Mouse (Mus musculus): Measurements from ENCODE around the gene Alkbh3.

Gene Alkbh3

DNA sequence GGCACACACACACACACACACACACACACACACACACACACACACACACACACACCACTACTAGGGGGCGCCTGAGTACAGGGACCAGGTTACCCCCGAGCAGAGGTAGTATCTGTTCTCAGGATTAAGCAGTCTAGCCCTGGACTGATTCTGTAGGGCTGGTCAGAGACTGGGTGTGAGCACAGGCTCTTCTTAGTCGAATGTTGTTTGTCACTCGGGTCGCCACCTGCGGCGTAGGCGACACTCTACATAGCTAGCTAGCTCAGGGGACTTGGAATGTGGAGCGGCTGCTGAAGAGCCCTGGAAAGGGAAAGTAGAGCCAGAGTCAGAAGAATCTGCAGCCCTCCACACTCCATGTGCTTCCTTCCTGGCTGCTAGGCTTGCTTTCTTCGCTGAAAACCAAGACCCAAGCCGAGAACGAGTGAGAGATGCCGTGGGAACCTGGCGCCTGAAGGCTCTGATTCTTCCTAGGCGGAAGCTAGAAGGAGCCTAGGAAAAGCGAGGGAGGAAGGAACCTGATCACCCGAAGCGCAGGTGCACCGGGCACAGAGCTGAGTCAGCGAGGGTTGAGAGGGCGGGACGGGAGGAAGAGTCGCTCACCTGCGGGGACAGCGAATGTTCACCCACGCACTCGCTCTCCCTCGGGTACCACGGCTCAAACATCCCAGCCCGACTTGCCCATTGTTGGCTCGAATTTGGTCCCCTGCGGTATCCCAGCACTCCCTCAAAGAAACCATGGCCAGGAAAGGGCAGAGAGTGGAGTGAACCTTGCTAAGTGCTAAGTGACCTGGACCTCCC, 55.6 kb downstream of the Alkbh3 start:
- DNase-seq (ENCODE audit: low read depth), result no peak

DNA sequence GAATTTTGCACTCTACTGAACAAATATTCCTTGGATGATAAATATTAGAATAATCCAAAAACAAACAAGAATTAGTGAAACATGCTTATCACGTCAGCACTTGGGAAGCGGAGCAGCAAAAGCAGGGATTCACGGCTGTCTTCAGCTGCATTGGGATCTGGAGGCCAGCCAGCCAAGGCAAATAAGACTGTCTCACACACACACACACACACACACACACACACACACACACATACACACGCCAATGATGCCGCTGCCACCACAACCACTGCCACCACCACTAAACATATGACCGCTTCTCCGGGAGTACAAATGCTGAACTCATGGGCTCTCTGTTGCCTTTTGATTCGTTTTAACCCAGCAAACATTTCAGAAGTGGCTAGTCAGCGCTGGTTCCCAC, 56.9 kb downstream of the Alkbh3 start:
- DNase-seq (ENCODE audit: low read depth), result no peak

DNA sequence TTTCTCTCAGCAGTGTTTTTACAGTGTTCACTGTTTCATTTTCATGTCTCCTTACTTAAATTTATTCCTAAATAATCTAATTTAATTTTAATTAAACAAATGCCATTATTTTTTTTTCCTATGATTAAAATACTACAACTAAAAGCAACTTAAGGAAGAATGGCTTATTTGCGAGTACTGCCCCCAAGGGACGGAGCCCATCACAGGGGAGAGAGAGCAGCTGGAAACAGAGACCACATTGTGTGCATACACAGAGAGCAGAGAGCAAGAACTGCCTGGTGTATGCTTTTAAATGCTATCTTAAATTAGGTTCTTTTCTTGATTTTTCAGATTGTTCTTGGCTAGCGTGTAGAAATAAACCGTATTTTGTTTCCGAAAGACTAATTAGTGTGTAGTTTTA, 63.6 kb downstream of the Alkbh3 start:
- DNase-seq (ENCODE audit: low read depth), result no peak

DNA sequence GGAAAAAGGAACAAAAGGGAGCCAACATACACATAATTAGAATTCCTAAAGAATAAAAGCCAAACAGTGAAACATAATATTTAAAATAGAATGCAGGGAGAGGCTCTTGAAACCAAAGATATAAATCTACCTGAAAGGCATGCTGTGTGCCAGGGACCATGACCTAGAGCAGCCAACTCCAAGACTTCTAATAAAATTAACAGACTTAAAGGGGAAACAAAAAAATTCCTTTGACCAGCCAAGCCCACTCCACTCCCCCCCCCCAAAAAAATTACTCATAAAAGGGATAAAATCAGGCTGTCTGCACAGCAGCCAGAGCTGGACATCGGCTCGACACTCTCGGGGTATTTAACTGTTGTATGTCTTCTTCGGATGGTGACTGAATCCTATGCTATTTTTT, 65.8 kb downstream of the Alkbh3 start:
- DNase-seq (ENCODE audit: low read depth), result no peak

DNA sequence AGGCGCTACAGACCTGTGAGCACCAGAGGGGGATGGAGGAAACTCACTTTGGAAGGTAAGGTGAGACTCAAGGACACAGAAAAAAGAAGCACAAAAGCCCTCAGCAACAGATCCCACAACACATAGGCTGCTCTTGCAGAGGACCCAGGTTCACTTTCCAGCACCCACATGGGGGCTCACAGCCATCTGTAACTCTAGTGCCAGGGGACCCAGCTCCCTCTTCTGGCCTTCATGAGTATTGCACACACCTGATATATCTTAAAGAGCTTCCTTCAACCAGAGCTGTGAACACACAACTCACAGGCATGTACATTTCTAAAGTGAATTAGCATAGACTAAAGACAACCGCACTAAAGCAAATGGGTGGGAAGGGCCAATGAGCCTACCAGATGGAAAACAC, 66.5 kb downstream of the Alkbh3 start:
- no peak for DNase-seq (ENCODE audit: low read depth)

DNA sequence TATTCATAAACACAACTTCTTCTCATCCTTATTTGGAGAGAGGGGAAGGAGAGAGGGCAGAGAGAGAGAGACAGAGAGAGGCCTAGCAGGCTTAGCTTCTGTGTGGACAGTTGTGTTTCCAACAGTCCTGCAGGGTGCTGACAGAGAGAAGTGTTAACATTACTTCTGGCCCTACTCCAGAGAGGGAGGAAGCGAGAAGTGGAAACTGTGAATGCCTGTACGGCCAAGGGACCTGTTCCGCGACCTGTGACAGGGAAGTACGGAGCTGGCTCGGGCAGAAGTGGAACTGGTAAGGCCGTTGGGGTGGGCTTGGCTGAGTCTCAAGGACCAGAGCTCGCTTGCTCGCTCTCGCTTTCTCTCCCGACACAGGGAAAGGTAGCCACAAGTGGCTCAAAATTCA, 68.9 kb downstream of the Alkbh3 start:
- DNase-seq (ENCODE audit: low read depth), result no peak

DNA sequence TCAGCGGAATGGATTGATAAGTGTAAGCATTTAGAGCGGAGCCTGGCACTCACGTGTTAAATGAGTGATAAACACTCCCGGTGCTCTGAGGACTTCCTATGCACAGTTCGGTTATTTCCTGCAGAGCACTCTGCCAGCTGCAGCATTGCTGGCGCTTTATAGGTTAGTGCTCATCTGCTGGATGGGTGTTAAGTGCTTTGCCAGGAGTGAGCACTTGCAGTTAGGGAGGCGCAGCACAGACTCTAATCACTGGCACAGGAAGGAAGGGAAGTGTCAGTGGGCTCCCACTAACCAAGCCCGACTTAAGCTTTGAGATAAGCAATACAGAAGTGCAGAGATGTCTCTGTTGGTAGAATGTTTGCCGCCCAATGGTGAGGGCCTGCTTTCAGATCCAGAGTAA, 72.1 kb downstream of the Alkbh3 start:
- no peak for DNase-seq (ENCODE audit: low read depth)
